Mouse (Mus musculus) cerebellum, postnatal 25 days (tissue): ENCODE measurements around the gene Ppp1r12a.

Experiments
- DNase-seq, 2 experiments: peaks; one replicate each; pipeline ENCODE4 v3.0.0; 2021; ENCODE audit warnings: mixed read lengths in 2 of 2

The Ppp1r12a gene

GRCm38 (mm10) chr10:108161261-108162256, at the start of gene Ppp1r12a:
Gene Ppp1r12a, plus strand, starts transcription at chr10:108162193.
- DNase-seq = peak; percentile 97 to 98

- DNase-seq = no peak
These were observed 48.4 kb upstream of the Ppp1r12a start for GRCm38 (mm10) chr10:108113361-108114237.

- DNase-seq = no peak
These were observed 43.5 kb upstream of the Ppp1r12a start for GRCm38 (mm10) chr10:108118200-108119163.

GRCm38 (mm10) chr10:108119416-108119815, 42.6 kb upstream of the Ppp1r12a start:
- DNase-seq = no peak

GRCm38 (mm10) chr10:108124934-108125599, 36.9 kb upstream of the Ppp1r12a start:
- DNase-seq = no peak

GRCm38 (mm10) chr10:108129167-108129566, 32.8 kb upstream of the Ppp1r12a start:
- DNase-seq = no peak

- DNase-seq = no peak
These were observed 30.1 kb upstream of the Ppp1r12a start for GRCm38 (mm10) chr10:108131858-108132257.

GRCm38 (mm10) chr10:108133253-108133652, 28.7 kb upstream of the Ppp1r12a start:
- no peak for DNase-seq

GRCm38 (mm10) chr10:108133745-108134144, 28.2 kb upstream of the Ppp1r12a start:
- no peak for DNase-seq

- DNase-seq = no peak
These were observed 23.6 kb upstream of the Ppp1r12a start for GRCm38 (mm10) chr10:108138347-108138746.

- DNase-seq = no peak
These were observed 22.2 kb upstream of the Ppp1r12a start for GRCm38 (mm10) chr10:108139788-108140187.

- DNase-seq = no peak
These were observed 21.3 kb upstream of the Ppp1r12a start for GRCm38 (mm10) chr10:108140742-108141141.

GRCm38 (mm10) chr10:108143991-108144525, 17.9 kb upstream of the Ppp1r12a start:
- DNase-seq = no peak

GRCm38 (mm10) chr10:108145701-108146100, 16.3 kb upstream of the Ppp1r12a start:
- no peak for DNase-seq

- no peak for DNase-seq
These were observed 15.0 kb upstream of the Ppp1r12a start for GRCm38 (mm10) chr10:108147031-108147430.

- DNase-seq = no peak
These were observed 8.7 kb upstream of the Ppp1r12a start for GRCm38 (mm10) chr10:108153301-108153700.

- DNase-seq = no peak
These were observed 6.8 kb upstream of the Ppp1r12a start for GRCm38 (mm10) chr10:108155042-108155686.

- DNase-seq = no peak
These were observed 6.3 kb upstream of the Ppp1r12a start for GRCm38 (mm10) chr10:108155687-108156067.

- DNase-seq = no peak
These were observed 5.9 kb upstream of the Ppp1r12a start for GRCm38 (mm10) chr10:108156128-108156527.

- no peak for DNase-seq
These were observed 3.0 kb upstream of the Ppp1r12a start for GRCm38 (mm10) chr10:108159002-108159401.
